Mouse (Mus musculus) liver, postnatal 0 days (tissue): ENCODE results near the gene Col25a1.

Experiments
- CTCF ChIP-seq: sonication (generic); IDR thresholded peaks from 2 replicates; pipeline ENCODE4 v1.5.1; 2016; ENCODE audit warnings: antibody characterized with exemption, low read depth
- EP300 ChIP-seq: IDR thresholded peaks from 2 replicates; pipeline ENCODE4 v1.6.1; 2016; ENCODE audit warnings: antibody characterized with exemption, low read depth, mild to moderate bottlenecking

- TF ChIP-seq CTCF: no peak
- no peak for TF ChIP-seq EP300
Observed at GRCm38 (mm10) chr3:130137204-130137603, 5.9 kb downstream of the Col25a1 start.
